Mouse (Mus musculus) layer of hippocampus, adult 8-10 months (tissue): ENCODE data around the gene Timm10. TPM values are rescaled to one million over a fixed set of nuclear protein-coding genes. Genes with fewer than 3 reads are reported as not detected.

ENCODE experiments used
- DNase-seq, 2 experiments: peaks; one replicate each; pipeline ENCODE4 v3.0.0; 2022; ENCODE audit warnings: low spot score in 2 of 2
- total RNA-seq, 4 experiments: library from RNA; stranded (reverse); gene quantifications; 2 replicates each; pipeline ENCODE4 v1.2.4; 2022

The Timm10 gene
- total RNA-seq, 4 experiments from 2014 or later = 44.2 to 55.4 (median 50.7) TPM

- no peak for DNase-seq
Observed at GRCm38 (mm10) chr2:84859991-84860780, 33.4 kb downstream of the Timm10 start.

DNA sequence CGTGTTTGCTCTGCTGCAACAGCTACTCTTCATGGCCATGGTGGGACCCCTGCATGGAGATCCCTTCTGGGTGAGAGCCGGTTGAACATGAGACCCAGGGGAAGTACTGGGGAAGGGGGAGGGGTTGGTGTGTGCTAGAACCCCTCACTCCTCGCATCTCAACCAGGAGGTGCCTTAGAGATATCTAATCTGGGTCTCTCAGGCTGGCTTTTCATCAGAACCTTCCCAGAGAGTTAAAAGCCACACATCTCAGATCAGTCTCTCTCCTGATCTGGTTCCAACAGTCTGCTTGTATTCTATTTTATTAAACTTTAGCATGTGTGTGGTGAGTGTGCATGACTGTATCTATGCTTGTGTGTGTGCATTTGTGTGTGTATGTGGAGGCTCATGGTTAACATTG, 34.6 kb downstream of the Timm10 start:
- DNase-seq = no peak

- DNase-seq = no peak
Observed at GRCm38 (mm10) chr2:84862231-84862630, 35.4 kb downstream of the Timm10 start.

DNA sequence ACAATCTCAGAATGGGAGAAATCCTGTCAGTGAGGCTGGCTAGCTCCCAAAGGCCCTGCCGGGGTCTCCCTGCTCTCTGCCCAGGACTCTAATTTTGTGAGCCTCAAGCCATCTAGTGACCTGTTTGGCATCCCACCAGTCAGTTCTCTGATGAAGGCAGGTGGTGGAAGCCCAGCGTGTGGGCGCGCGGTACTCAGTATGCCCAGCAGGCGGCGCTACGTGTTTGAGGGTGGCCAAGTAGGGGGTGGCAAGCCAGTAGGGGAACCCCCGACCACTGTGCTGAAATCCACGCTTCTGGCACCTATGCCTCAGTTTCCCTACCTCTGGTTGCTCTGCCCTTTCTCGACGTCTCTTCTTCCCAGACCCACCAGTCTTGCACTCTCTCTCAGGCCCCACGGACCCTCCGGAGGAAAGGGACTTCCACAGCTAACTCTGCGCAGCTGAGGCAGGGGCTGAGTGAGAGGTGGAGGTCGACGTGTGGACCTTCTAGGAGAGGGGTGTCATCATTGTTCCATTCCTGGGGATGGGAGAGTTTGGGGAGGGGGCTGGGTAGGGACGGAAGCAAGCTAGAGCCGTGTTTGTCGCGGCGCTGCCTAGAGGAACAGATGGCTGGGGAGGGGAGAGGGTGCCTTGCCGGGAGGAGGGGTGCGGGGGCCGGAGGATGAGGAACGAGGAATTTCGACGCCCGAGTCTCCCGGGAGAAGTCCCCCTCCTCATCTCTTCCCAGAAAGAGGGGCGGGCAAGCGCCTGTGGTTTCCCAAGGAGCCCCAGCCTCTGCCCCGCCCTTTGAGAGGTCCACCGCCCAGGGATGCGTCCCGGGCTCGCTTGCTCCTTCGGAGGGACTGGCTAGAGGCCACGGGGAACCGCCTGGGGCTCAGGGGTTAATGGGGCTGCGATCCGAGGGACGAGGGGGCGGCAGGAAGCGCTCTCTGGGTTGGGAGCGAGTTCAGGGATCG, 39.1 kb downstream of the Timm10 start:
- DNase-seq = peak in 1 of 2 experiments; percentile 70

DNA sequence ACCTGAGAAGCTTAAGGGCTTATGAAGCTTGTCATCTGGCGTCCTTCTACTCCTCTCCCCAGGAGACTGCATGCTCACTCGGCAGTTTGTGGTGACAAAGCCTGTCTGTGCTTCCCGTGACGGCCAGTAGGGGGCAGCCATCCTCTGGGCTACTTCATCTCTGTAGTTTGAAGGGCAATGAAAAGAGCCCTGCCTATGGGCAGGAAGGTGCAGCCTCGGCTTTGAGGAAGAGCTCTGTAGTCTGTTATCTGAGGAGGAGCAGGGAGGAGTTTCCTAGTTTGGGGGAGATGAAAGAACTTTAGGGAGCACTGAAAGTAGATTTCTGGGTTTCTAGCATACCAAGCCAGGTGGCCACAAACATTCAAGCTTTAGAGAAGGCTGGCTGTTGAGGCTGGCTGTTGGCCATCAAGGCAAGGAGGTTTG, 41.7 kb downstream of the Timm10 start:
- peak in 1 of 2 experiments; percentile 82 for DNase-seq

DNA sequence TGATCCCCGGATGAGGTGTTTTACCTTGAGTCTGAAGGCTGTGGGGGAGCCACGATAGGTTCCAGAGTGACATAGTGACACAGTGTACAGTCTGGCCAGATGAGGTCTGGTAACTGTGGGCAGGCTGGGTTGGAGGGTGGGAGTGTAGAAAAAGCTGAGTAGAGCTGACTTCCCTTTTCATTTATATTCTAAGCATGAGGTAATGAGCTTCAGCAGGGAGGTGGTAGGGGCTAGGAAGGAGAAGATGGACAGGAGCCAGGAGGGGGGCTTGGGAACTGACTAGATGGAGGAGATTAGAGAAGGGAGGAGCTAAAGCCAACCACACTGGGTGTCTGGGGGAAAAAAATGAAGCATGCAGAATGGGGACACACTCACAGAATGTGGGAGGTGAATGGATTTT, 42.2 kb downstream of the Timm10 start:
- no peak for DNase-seq

- no peak for DNase-seq
Observed at GRCm38 (mm10) chr2:84870623-84871160, 43.9 kb downstream of the Timm10 start.

- DNase-seq = no peak
Observed at GRCm38 (mm10) chr2:84872105-84872716, 45.4 kb downstream of the Timm10 start.

- DNase-seq = no peak
Observed at GRCm38 (mm10) chr2:84875842-84876241, 49.0 kb downstream of the Timm10 start.

Other genes starting within 250 kb of the Timm10 start
- gene Ctnnd1, start 176.2 kb upstream of the Timm10 start, total RNA-seq = 10 to 100 TPM; 51.9 to 56.8 (median 53.1) TPM
- not detected for gene Btbd18, start 167.9 kb upstream of the Timm10 start, total RNA-seq
- 10 to 100 TPM; 24.1 to 33.6 (median 28.4) TPM for gene Selenoh, start 156.2 kb upstream of the Timm10 start, total RNA-seq
- gene Gm28635, start 149.0 kb upstream of the Timm10 start, total RNA-seq = 1 to 10 TPM in 3 of 4 experiments, not detected in 1; 1.5 to 5.7 (median 1.8) TPM
- gene Med19, start 148.6 kb upstream of the Timm10 start, total RNA-seq = 10 to 100 TPM; 29.0 to 33.4 (median 31.7) TPM
- 100 to 1,000 TPM; 221 to 271 (median 233) TPM for gene Tmx2, start 147.9 kb upstream of the Timm10 start, total RNA-seq
- 10 to 100 TPM; 34.5 to 41.7 (median 36.3) TPM for gene Zdhhc5, start 111.8 kb upstream of the Timm10 start, total RNA-seq
- 10 to 100 TPM in 1 of 4 experiments, 1 to 10 TPM in 3; 7.4 to 10.4 (median 8.5) TPM for gene Clp1, start 99.6 kb upstream of the Timm10 start, total RNA-seq
- gene Ypel4, start 92.9 kb upstream of the Timm10 start, total RNA-seq = 100 to 1,000 TPM in 1 of 4 experiments, 10 to 100 TPM in 3; 68.7 to 105 (median 85.1) TPM
- 1 to 10 TPM; 1.9 to 4.2 (median 2.5) TPM for gene Gm19426, start 83.3 kb upstream of the Timm10 start, total RNA-seq
- 10 to 100 TPM in 2 of 4 experiments, 1 to 10 TPM in 2; 6.2 to 16.4 (median 10.8) TPM for gene Serping1, start 51.6 kb upstream of the Timm10 start, total RNA-seq
- gene Ube2l6, start 28.2 kb upstream of the Timm10 start, total RNA-seq = 1 to 10 TPM; 5.2 to 9.3 (median 5.6) TPM
- not detected for gene Smtnl1, start 4.3 kb upstream of the Timm10 start, total RNA-seq
- 1 to 10 TPM in 1 of 4 experiments, under 1 TPM in 2, not detected in 1; 0.34 to 1.3 (median 0.63) TPM for gene Slc43a1, start 11.9 kb downstream of the Timm10 start, total RNA-seq
- 10 to 100 TPM; 63.8 to 85.9 (median 79.0) TPM for gene Rtn4rl2, start 59.7 kb downstream of the Timm10 start, total RNA-seq
- 1 to 10 TPM in 3 of 4 experiments, not detected in 1; 1.1 to 3.1 (median 2.1) TPM for gene Slc43a3, start 109.6 kb downstream of the Timm10 start, total RNA-seq
- not detected for gene Prg2, start 153.5 kb downstream of the Timm10 start, total RNA-seq
- not detected for gene Prg3, start 161.2 kb downstream of the Timm10 start, total RNA-seq
- 100 to 1,000 TPM; 111 to 137 (median 126) TPM for gene Ssrp1, start 210.2 kb downstream of the Timm10 start, total RNA-seq
- gene P2rx3, start 210.5 kb downstream of the Timm10 start, total RNA-seq = 1 to 10 TPM; 2.1 to 2.6 (median 2.3) TPM
- gene Tnks1bp1, start 221.0 kb downstream of the Timm10 start, total RNA-seq = 100 to 1,000 TPM; 160 to 169 (median 163) TPM